Mouse (Mus musculus) small intestine, adult 2 months (tissue): Measurements from ENCODE around the gene 2010111I01Rik. TPM values are rescaled to one million over a fixed set of nuclear protein-coding genes. Genes with fewer than 3 reads are reported as not detected.

Experiments used
- H3K27ac ChIP-seq: fragments of 200-500 bp; 2 replicates; pipeline ENCODE4 v1.5.1; 2012; ENCODE audit warnings: low read depth, low read length, control low read depth, inconsistent platforms; ENCODE audit not compliant: insufficient read depth
- H3K27me3 ChIP-seq: fragments of 200-500 bp; 2 replicates; pipeline ENCODE4 v1.6.1; 2012; ENCODE audit warnings: mild to moderate bottlenecking, moderate library complexity, low read length, inconsistent platforms; ENCODE audit not compliant: control insufficient read depth, insufficient read depth
- H3K36me3 ChIP-seq: fragments of 200-500 bp; 2 replicates; pipeline ENCODE4 v1.6.1; 2012; ENCODE audit warnings: mild to moderate bottlenecking, low read length, control low read depth, inconsistent platforms; ENCODE audit not compliant: control insufficient read depth, insufficient read depth
- H3K4me1 ChIP-seq: fragments of 200-500 bp; 2 replicates; pipeline ENCODE4 v1.6.1; 2012; ENCODE audit warnings: low read length, inconsistent platforms, mixed read lengths; ENCODE audit not compliant: control insufficient read depth, insufficient read depth, insufficient read length
- H3K4me3 ChIP-seq: fragments of 200-500 bp; 2 replicates; pipeline ENCODE4 v1.5.1; 2012; ENCODE audit warnings: low read depth, mild to moderate bottlenecking, control low read depth, inconsistent platforms, low read length, moderate library complexity
- CTCF ChIP-seq: fragments of 200-500 bp; IDR thresholded peaks from 2 replicates; pipeline ENCODE4 v1.5.1; 2012; ENCODE audit warnings: low read depth, mild to moderate bottlenecking, control low read depth, inconsistent platforms, low read length, moderate library complexity, mixed read lengths; ENCODE audit not compliant: insufficient replicate concordance, insufficient read length; ENCODE audit errors: extremely low read depth
- POLR2A ChIP-seq: fragments of 200-500 bp; IDR thresholded peaks from 2 replicates; pipeline ENCODE4 v1.6.1; 2012; ENCODE audit warnings: low read depth, mild to moderate bottlenecking, control low read depth, inconsistent platforms, low read length, moderate library complexity
- WGBS: fragments of 180-500 bp; shearing (Covaris S2); methylation state at CpG from one replicate; pipeline ENCODE4 v1.1.7; 2018; 5-methylcytosine and 5-hydroxymethylcytosine counted together
- polyA plus RNA-seq: library from polyadenylated mRNA; depleted of rRNA; stranded (reverse); fragments of >200 nt; gene quantifications from 2 replicates; pipeline ENCODE4 v1.2.3, GENCODE M21; 2012

The 2010111I01Rik gene
- polyA plus RNA-seq, 1 experiment: 48.4 TPM

GRCm38 (mm10) chr13:63290126-63290525, 325.4 kb downstream of the 2010111I01Rik start:
- H3K4me1 ChIP-seq: peaks cover 3% of the 10 kb centered on the region
- H3K27me3 ChIP-seq: no peaks in the 10 kb centered on the region
- 94% methylated on average over 4 of the region's 4 CpGs for WGBS
- H3K36me3 ChIP-seq: peaks cover 47% of the 10 kb centered on the region
- no peak for TF ChIP-seq POLR2A
- TF ChIP-seq CTCF: no peak
- no peak overlapping the region for H3K27ac ChIP-seq
- no peak overlapping the region for H3K4me3 ChIP-seq

- H3K27ac ChIP-seq: no peak overlapping the region
- no peaks in the 10 kb centered on the region for H3K27me3 ChIP-seq
- H3K36me3 ChIP-seq: peaks cover 45% of the 10 kb centered on the region
- no peak overlapping the region for H3K4me3 ChIP-seq
- H3K4me1 ChIP-seq: peaks cover 3% of the 10 kb centered on the region
- no peak for TF ChIP-seq POLR2A
- no peak for TF ChIP-seq CTCF
- 92% methylated on average over 6 of the region's 6 CpGs for WGBS
These were observed 326.3 kb downstream of the 2010111I01Rik start for GRCm38 (mm10) chr13:63291016-63291415.

GRCm38 (mm10) chr13:63293647-63294046, 329.0 kb downstream of the 2010111I01Rik start:
- Histone ChIP-seq H3K27me3 (no peaks in the 10 kb centered on the region), H3K4me1 (peaks cover 3% of the 10 kb centered on the region), H3K4me3 (no peak overlapping the region), H3K27ac (peak overlapping the region; percentile 52), H3K36me3 (peaks cover 40% of the 10 kb centered on the region)
- no peak for TF ChIP-seq CTCF
- TF ChIP-seq POLR2A: no peak
- WGBS: 89% methylated on average over 3 of the region's 3 CpGs

- Histone ChIP-seq H3K4me3 (no peak overlapping the region), H3K27me3 (no peaks in the 10 kb centered on the region), H3K4me1 (peaks cover 3% of the 10 kb centered on the region), H3K36me3 (peaks cover 46% of the 10 kb centered on the region), H3K27ac (peak overlapping the region; percentile 52)
- TF ChIP-seq CTCF: no peak
- no peak for TF ChIP-seq POLR2A
- WGBS: 59% methylated on average over 15 of the region's 15 CpGs
These were observed 329.9 kb downstream of the 2010111I01Rik start for GRCm38 (mm10) chr13:63294359-63295193.

- no peaks in the 10 kb centered on the region for H3K27me3 ChIP-seq
- H3K4me3 ChIP-seq: no peak overlapping the region
- H3K36me3 ChIP-seq: peaks cover 51% of the 10 kb centered on the region
- 86% methylated on average over 11 of the region's 11 CpGs for WGBS
- H3K4me1 ChIP-seq: peaks cover 14% of the 10 kb centered on the region
- no peak overlapping the region for H3K27ac ChIP-seq
- no peak for TF ChIP-seq CTCF
- TF ChIP-seq POLR2A: no peak
These were observed 331.6 kb downstream of the 2010111I01Rik start for GRCm38 (mm10) chr13:63296300-63296699.

- 84% methylated on average over 2 of the region's 2 CpGs for WGBS
These were observed 332.3 kb downstream of the 2010111I01Rik start for GRCm38 (mm10) chr13:63297003-63297402.

GRCm38 (mm10) chr13:63297933-63298332, 333.2 kb downstream of the 2010111I01Rik start:
- WGBS: 96% methylated on average over 3 of the region's 3 CpGs
- H3K4me3 ChIP-seq: no peak overlapping the region
- TF ChIP-seq POLR2A (no peak), CTCF (no peak)
- H3K27me3 ChIP-seq: no peaks in the 10 kb centered on the region
- H3K4me1 ChIP-seq: peaks cover 16% of the 10 kb centered on the region
- no peak overlapping the region for H3K27ac ChIP-seq
- peaks cover 59% of the 10 kb centered on the region for H3K36me3 ChIP-seq

More at GRCm38 (mm10) chr13:63297003-63297402, 332.3 kb downstream of the 2010111I01Rik start:
- H3K4me3 ChIP-seq: no peak overlapping the region
- H3K27ac ChIP-seq: no peak overlapping the region
- H3K4me1 ChIP-seq: peaks cover 16% of the 10 kb centered on the region
- peaks cover 53% of the 10 kb centered on the region for H3K36me3 ChIP-seq
- TF ChIP-seq CTCF: no peak
- TF ChIP-seq POLR2A: no peak
- H3K27me3 ChIP-seq: no peaks in the 10 kb centered on the region
